Mouse (Mus musculus): ENCODE results near the gene Gps2. TPM values are rescaled to one million over a fixed set of nuclear protein-coding genes. Genes with fewer than 3 reads are reported as not detected.

Gps2 gene
- 84.3 and 89.0 TPM in 2 replicates for polyA plus RNA-seq (2014; fragmentation: Nextera tagmentation; extraction: Ambion mirVana)

DNA sequence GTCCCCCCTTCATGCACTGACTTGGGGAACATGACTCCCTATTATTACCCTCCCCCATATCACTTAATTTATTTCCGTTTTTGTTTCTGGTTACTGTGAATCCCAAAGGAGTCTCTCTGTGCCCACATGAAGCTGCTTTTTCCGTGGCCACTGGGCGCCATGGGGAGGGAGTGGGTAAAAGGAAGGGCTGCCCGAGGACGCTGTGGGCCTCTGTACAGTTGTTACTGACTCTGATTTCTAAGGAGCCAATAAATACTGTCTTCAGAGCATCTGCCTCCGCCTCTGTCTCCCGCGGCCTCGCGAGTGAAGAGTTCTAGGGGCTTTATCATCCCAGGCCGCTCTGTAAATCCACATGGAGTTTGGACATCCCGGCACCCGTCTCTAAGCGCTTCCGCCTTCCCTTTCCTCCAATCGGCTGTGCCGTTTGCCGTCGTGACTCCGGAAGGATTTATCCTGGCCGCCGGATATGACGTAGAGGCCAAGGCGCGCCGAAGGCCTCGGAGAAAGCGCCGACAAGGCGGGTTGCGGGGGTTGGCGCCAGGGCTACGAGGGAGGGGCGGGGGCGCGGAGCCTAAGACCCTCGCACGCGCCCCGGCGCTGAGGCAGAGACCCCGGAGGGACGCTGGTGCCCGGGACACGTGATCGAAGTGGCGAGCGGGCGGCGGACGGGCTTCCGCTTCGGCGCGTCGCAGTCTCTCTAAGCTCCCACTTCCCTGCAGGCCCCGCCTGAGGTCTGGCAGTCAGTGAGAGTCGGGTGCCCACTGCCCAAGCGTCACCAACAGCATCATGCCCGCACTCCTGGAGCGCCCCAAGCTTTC lies at the start of gene Gps2:
Gene Gps2, plus strand, starts transcription at position 335 of the 818 bp plus-strand sequence.
- H3K9ac ChIP-seq (ENCODE audit: low read depth, low read length), result peak within 1 kb of the TSS; percentile 94
- peak within 1 kb of the TSS; percentile 92 for H3K4me2 ChIP-seq (replicated peaks; ENCODE audit: low read depth, low read length)
- peaks cover 11% of the 10 kb centered on the region for H3K4me1 ChIP-seq (replicated peaks; ENCODE audit: control insufficient read depth, insufficient read depth, low read length)
- no peaks in the 10 kb centered on the region for H3K9me3 ChIP-seq (ENCODE audit: control insufficient read depth, low read length)
- peak; percentile 90 for ATAC-seq (ENCODE audit: low FRiP score)
- peak within 1 kb of the TSS; percentile 84 for H3K27ac ChIP-seq (ENCODE audit: low read depth, low read length)
- DNase-seq (ENCODE audit: low spot score), result peak; percentile 96
- H3K36me3 ChIP-seq (ENCODE audit: control insufficient read depth, insufficient read depth, low read length), result peaks cover 35% of the 10 kb centered on the region
- no peaks in the 10 kb centered on the region for H3K27me3 ChIP-seq (ENCODE audit: control insufficient read depth, insufficient read depth, low read length)
- 4% methylated on average over 56 of the region's 61 CpGs for WGBS
- H3K4me3 ChIP-seq (ENCODE audit: low read depth, low read length), result peak within 1 kb of the TSS; percentile 91

- no peaks in the 10 kb centered on the region for H3K4me1 ChIP-seq (replicated peaks; ENCODE audit: control insufficient read depth, insufficient read depth, low read length)
- H3K4me2 ChIP-seq (replicated peaks; ENCODE audit: low read depth, low read length), result no peak overlapping the region
- no peak for ATAC-seq (ENCODE audit: low FRiP score)
- no peak for DNase-seq (ENCODE audit: low spot score)
- H3K27ac ChIP-seq (ENCODE audit: low read depth, low read length), result no peak overlapping the region
- no peaks in the 10 kb centered on the region for H3K36me3 ChIP-seq (ENCODE audit: control insufficient read depth, insufficient read depth, low read length)
- H3K9ac ChIP-seq (ENCODE audit: low read depth, low read length), result no peak overlapping the region
- WGBS, result 66% methylated on average over 8 of the region's 8 CpGs
- H3K9me3 ChIP-seq (ENCODE audit: control insufficient read depth, low read length), result no peaks in the 10 kb centered on the region
- H3K4me3 ChIP-seq (ENCODE audit: low read depth, low read length), result no peak overlapping the region
- no peaks in the 10 kb centered on the region for H3K27me3 ChIP-seq (ENCODE audit: control insufficient read depth, insufficient read depth, low read length)
These were observed 49.4 kb upstream of the Gps2 start for GRCm38 (mm10) chr11:69864138-69864860.

DNA sequence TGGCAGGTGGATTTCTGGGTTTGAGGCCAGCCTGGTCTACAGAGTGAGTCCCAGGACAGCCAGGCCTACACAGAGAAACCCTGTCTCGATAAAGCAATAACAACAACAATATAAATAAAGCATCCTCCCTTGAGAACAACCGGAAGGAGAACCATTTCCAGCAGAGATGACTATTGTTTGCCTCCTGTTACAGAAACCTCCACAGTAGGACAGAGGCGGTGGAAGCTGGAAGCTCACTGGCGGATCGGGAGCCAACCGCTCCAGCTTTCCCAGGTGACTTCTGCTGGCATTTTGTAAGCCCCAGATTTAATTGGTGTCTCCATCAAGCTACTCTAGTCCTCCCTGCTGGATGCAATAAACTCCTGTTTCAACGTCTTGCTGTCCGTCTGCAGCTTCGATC lies 48.1 kb upstream of the Gps2 start:
- ATAC-seq (ENCODE audit: low FRiP score), result no peak
- DNase-seq (ENCODE audit: low spot score), result no peak
- Histone ChIP-seq H3K4me1 (replicated peaks; ENCODE audit: control insufficient read depth, insufficient read depth, low read length) (no peaks in the 10 kb centered on the region), H3K4me2 (replicated peaks; ENCODE audit: low read depth, low read length) (no peak overlapping the region), H3K27ac (ENCODE audit: low read depth, low read length) (no peak overlapping the region), H3K36me3 (ENCODE audit: control insufficient read depth, insufficient read depth, low read length) (no peaks in the 10 kb centered on the region), H3K27me3 (ENCODE audit: control insufficient read depth, insufficient read depth, low read length) (no peaks in the 10 kb centered on the region), H3K9ac (ENCODE audit: low read depth, low read length) (no peak overlapping the region), H3K4me3 (ENCODE audit: low read depth, low read length) (no peak overlapping the region), H3K9me3 (ENCODE audit: control insufficient read depth, low read length) (no peaks in the 10 kb centered on the region)
- 88% methylated on average over 9 of the region's 9 CpGs for WGBS

DNA sequence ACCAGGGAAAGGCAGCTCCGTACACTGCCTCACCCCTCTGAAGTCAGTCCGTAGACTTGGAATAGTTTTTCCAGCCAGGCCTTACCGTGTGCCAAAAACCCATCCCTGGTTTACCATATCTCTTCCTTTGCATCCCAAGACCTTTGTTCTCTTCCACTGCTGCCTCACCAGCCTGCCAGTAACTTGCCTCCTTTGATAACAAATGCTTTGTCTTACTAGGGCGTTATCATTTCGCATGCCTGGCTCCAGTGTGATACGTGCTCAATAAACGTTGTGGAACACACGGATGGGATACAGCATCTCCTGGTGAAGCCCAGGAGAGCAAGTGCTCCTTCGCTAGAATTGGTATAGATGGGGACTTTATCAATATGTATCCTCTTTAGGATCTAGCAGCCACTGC lies 46.4 kb upstream of the Gps2 start:
- Histone ChIP-seq H3K9me3 (ENCODE audit: control insufficient read depth, low read length) (no peaks in the 10 kb centered on the region), H3K4me1 (replicated peaks; ENCODE audit: control insufficient read depth, insufficient read depth, low read length) (no peaks in the 10 kb centered on the region), H3K27ac (ENCODE audit: low read depth, low read length) (no peak overlapping the region), H3K4me3 (ENCODE audit: low read depth, low read length) (no peak overlapping the region), H3K9ac (ENCODE audit: low read depth, low read length) (no peak overlapping the region), H3K27me3 (ENCODE audit: control insufficient read depth, insufficient read depth, low read length) (no peaks in the 10 kb centered on the region), H3K36me3 (ENCODE audit: control insufficient read depth, insufficient read depth, low read length) (no peaks in the 10 kb centered on the region), H3K4me2 (replicated peaks; ENCODE audit: low read depth, low read length) (no peak overlapping the region)
- no peak for ATAC-seq (ENCODE audit: low FRiP score)
- DNase-seq (ENCODE audit: low spot score), result no peak
- 76% methylated on average over 9 of the region's 9 CpGs for WGBS

GRCm38 (mm10) chr11:69870289-69871069 lies 43.2 kb upstream of the Gps2 start:
- H3K36me3 ChIP-seq (ENCODE audit: control insufficient read depth, insufficient read depth, low read length), result no peaks in the 10 kb centered on the region
- ATAC-seq (ENCODE audit: low FRiP score) (no peak), DNase-seq (ENCODE audit: low spot score) (no peak)
- WGBS, result 99% methylated on average over 2 of the region's 2 CpGs
- H3K27me3 ChIP-seq (ENCODE audit: control insufficient read depth, insufficient read depth, low read length), result no peaks in the 10 kb centered on the region
- H3K4me3 ChIP-seq (ENCODE audit: low read depth, low read length), result no peak overlapping the region
- H3K9me3 ChIP-seq (ENCODE audit: control insufficient read depth, low read length), result no peaks in the 10 kb centered on the region
- H3K4me1 ChIP-seq (replicated peaks; ENCODE audit: control insufficient read depth, insufficient read depth, low read length), result no peaks in the 10 kb centered on the region
- H3K9ac ChIP-seq (ENCODE audit: low read depth, low read length), result no peak overlapping the region
- H3K27ac ChIP-seq (ENCODE audit: low read depth, low read length), result no peak overlapping the region
- no peak overlapping the region for H3K4me2 ChIP-seq (replicated peaks; ENCODE audit: low read depth, low read length)

- WGBS, result 89% methylated on average over 7 of the region's 7 CpGs
These were observed 41.9 kb upstream of the Gps2 start for GRCm38 (mm10) chr11:69871822-69872221.

DNA sequence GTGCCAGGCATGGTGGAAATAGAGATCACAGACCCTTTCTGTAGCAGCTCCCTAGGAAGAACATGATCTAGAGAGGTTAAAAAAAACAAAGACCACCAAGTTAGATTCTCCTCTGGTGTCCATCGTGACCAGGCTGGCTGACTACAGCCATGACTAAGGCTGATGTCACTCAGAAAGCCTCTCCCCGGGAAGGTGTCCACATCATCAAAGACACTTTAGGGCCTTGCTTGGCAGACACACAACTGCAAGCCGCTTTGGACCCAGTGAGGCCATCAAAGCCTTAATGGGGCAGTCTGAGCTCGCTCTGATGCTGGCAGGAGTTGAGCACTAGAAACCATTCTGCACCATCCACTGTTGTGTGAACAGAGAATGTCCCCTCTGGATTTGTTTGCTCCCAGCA lies 41.2 kb upstream of the Gps2 start:
- no peak overlapping the region for H3K27ac ChIP-seq (ENCODE audit: low read depth, low read length)
- H3K36me3 ChIP-seq (ENCODE audit: control insufficient read depth, insufficient read depth, low read length), result no peaks in the 10 kb centered on the region
- H3K4me1 ChIP-seq (replicated peaks; ENCODE audit: control insufficient read depth, insufficient read depth, low read length), result no peaks in the 10 kb centered on the region
- H3K27me3 ChIP-seq (ENCODE audit: control insufficient read depth, insufficient read depth, low read length), result no peaks in the 10 kb centered on the region
- DNase-seq (ENCODE audit: low spot score) (no peak), ATAC-seq (ENCODE audit: low FRiP score) (no peak)
- H3K9ac ChIP-seq (ENCODE audit: low read depth, low read length), result no peak overlapping the region
- no peak overlapping the region for H3K4me2 ChIP-seq (replicated peaks; ENCODE audit: low read depth, low read length)
- 84% methylated on average over 4 of the region's 4 CpGs for WGBS
- no peak overlapping the region for H3K4me3 ChIP-seq (ENCODE audit: low read depth, low read length)
- H3K9me3 ChIP-seq (ENCODE audit: control insufficient read depth, low read length), result no peaks in the 10 kb centered on the region

More at GRCm38 (mm10) chr11:69871822-69872221, 41.9 kb upstream of the Gps2 start:
- Histone ChIP-seq H3K27ac (ENCODE audit: low read depth, low read length) (no peak overlapping the region), H3K27me3 (ENCODE audit: control insufficient read depth, insufficient read depth, low read length) (no peaks in the 10 kb centered on the region), H3K4me2 (replicated peaks; ENCODE audit: low read depth, low read length) (no peak overlapping the region), H3K9ac (ENCODE audit: low read depth, low read length) (no peak overlapping the region), H3K36me3 (ENCODE audit: control insufficient read depth, insufficient read depth, low read length) (no peaks in the 10 kb centered on the region), H3K9me3 (ENCODE audit: control insufficient read depth, low read length) (no peaks in the 10 kb centered on the region), H3K4me3 (ENCODE audit: low read depth, low read length) (no peak overlapping the region), H3K4me1 (replicated peaks; ENCODE audit: control insufficient read depth, insufficient read depth, low read length) (no peaks in the 10 kb centered on the region)
- DNase-seq (ENCODE audit: low spot score), result no peak
- ATAC-seq (ENCODE audit: low FRiP score), result no peak

- no peaks in the 10 kb centered on the region for H3K36me3 ChIP-seq (ENCODE audit: control insufficient read depth, insufficient read depth, low read length)
- H3K4me1 ChIP-seq (replicated peaks; ENCODE audit: control insufficient read depth, insufficient read depth, low read length), result no peaks in the 10 kb centered on the region; the same call in none of the 2 replicates
- no peak overlapping the region for H3K9ac ChIP-seq (ENCODE audit: low read depth, low read length)
- no peak for DNase-seq (ENCODE audit: low spot score)
- H3K27ac ChIP-seq (ENCODE audit: low read depth, low read length), result no peak overlapping the region
- H3K4me2 ChIP-seq (replicated peaks; ENCODE audit: low read depth, low read length), result no peak overlapping the region
- H3K27me3 ChIP-seq (ENCODE audit: control insufficient read depth, insufficient read depth, low read length), result no peaks in the 10 kb centered on the region
- no peaks in the 10 kb centered on the region for H3K9me3 ChIP-seq (ENCODE audit: control insufficient read depth, low read length)
- H3K4me3 ChIP-seq (ENCODE audit: low read depth, low read length), result no peak overlapping the region
- 71% methylated on average over 7 of the region's 7 CpGs for WGBS
- no peak for ATAC-seq (ENCODE audit: low FRiP score)
These were observed 37.5 kb upstream of the Gps2 start for GRCm38 (mm10) chr11:69876186-69876585.
